Mouse (Mus musculus) gastrocnemius, postnatal 10 days (tissue): ENCODE results near the gene Slc22a30. TPM values are rescaled to one million over a fixed set of nuclear protein-coding genes. Genes with fewer than 3 reads are reported as not detected.
"Not testable (repeated sequence)": the region's sequence is repeated elsewhere in the genome, so short reads cannot be mapped to it uniquely, and the experiment has no call there.

Source experiments
- DNase-seq: peaks from one replicate; pipeline ENCODE4 v3.0.0; 2021; ENCODE audit warnings: mixed read lengths
- long read RNA-seq, 2 experiments: library from polyadenylated mRNA; stranded (forward); transcript quantifications; one replicate each; pipeline ENCODE4 v2.0.0; 2021
- total RNA-seq, 2 experiments: library from RNA; stranded (reverse); gene quantifications; 2 replicates each; pipeline ENCODE4 v1.2.3; 2021

The Slc22a30 gene
- not detected for total RNA-seq
- long read RNA-seq, experiment 1 = 0 reads
- long read RNA-seq, experiment 2 = 0 reads

DNA sequence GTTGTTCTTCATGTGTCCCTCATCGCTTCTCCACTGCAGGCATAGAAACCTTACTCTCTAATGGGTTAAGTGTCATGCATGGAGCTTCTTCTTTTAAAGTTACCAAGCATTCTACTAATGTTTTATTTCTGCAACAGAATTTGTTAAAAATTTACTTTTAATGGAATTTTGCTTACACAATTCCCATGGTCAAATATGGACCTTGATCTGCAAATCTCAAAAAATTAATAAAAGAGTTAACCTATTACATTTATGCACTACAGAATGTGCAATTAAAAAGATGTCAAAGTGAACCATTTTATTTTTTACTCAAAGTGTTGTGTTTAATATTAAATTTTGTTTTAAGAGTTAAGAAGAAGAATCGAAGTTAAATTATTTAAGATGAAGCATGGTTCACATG is at the start of gene Slc22a30:
Gene Slc22a30 (minus strand): TSS at position 101 of the 400 bp plus-strand sequence.
- not testable (repeated sequence) for DNase-seq

DNA sequence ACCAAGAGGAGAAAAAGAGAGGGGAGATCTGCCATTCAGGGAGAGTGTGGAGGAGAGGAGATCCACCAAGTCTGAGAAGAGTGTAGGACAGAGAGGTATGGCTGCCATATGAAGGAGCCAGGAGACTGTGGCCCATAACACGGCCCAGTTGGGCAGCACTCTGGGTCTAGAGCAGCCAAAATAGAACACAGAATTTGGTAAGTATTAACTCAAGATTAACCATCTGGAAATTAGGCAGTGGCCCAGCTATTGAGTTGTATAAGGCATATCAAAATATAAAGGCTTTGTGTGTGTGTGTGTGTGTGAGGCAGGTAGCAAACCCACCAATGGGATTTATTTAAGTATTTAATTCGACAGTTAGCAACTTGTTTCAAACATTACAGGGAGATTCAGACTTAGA is 43.4 kb upstream of the Slc22a30 start:
- no peak for DNase-seq

DNA sequence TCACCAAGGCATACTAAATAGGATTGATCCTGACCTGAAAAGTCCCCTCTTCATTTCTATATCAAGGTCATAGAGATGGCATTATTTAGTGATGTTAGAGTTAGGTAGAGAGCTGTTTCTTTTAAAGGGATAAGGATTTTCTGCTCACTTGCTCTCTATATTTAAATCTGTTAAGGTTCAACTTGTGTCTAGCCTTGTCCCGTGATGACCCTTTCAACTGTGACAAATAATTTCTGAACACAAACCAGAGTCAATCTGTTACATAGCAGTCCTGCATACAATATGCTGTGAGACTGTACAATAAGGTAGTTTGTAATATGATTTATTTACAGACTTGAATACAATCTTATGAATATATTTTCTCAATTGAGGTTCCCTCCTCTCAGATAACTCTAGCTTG is 42.6 kb upstream of the Slc22a30 start:
- DNase-seq = no peak

DNA sequence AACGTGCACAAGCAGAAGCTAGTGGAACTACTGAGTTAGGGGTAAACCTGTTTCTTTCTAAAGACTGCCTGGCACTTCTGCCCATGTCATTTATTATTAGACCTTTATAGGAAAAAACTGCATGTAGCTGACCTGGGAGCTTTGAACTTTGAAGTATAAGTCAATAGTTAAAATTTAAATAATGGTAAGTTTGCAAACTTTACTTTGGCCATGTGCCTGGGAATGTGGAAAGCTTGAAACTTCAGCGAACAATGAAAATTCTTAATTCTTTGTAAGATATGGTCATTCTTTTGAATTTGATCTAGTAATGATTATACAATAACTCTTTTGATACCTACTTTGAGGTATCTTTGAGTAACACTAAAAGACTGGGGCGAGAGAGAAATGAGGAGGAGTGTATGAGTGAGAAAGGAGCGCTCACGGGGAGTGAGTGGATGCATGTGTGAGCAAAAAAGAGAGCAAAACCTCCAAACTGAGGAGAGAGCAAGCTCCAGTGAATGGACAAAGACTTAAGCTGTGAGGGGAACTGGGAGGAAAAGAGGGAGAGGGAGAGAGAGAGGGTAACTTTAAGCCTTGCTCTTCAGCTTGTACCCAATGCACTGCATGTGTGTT is 26.2 kb upstream of the Slc22a30 start:
- no peak for DNase-seq

DNA sequence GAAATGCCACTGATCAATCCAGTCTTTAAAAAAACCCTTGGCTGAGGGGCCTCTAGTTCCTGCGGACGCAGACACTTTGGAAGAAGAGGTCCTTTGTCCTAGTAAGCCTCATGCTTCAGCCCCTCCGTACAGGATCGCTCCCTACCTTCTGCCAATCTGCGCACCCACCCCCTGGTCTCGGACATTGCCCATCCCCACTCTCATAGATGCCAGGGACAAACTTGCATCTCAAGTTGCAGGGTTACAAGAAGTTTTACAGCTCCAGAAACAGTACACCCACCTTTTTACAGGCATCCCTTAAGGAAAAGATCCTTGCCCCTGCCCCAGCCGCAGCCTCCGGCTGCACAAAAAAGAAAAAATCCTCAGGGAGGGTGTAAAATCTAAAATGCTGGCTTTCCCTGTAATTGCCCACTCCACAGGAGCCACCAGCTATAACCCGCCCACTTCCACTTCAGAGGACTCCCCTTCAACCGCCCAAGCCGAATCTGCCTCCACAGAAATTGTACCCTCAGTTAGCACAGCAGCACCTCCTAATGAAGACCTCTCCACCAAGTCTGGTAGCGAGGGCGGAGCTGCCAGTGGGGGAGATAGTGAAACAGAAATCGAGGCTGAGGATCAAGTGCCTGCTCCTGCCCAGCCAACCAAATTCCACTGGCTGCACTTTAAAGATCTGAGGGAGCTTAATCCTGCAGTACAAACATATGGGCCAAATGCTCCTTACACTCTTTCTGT is 2.5 kb upstream of the Slc22a30 start:
- DNase-seq = not testable (repeated sequence)

Other genes with a start within 250 kb of the Slc22a30 start
- gene Slc22a29, start 186.2 kb downstream of the Slc22a30 start, total RNA-seq = not detected
- gene Slc22a8, start 186.1 kb upstream of the Slc22a30 start, total RNA-seq = under 1 TPM in 1 of 2 experiments, not detected in 1; 0.07 TPM
- gene Slc22a6, start 212.9 kb upstream of the Slc22a30 start, total RNA-seq = not detected